Mouse (Mus musculus): ENCODE measurements around the gene Tnfrsf8.

- TF ChIP-seq POLR2A (IDR thresholded peaks at IDR 0.05; ENCODE audit: extremely low read depth, insufficient read depth, low read length) = no peak
- TF ChIP-seq CTCF (IDR thresholded peaks at IDR 0.05; ENCODE audit: low read depth, low read length) = no peak
These were observed 85.3 kb downstream of the Tnfrsf8 start for GRCm38 (mm10) chr4:145229524-145230163.

Data from liver, adult 2 months (tissue).